Mouse (Mus musculus) G1E (cell line): ENCODE data around the gene Syna.

Experiments used
- GATA2 ChIP-seq: IDR thresholded peaks from 2 replicates; pipeline ENCODE4 v1.6.1; 2012; ENCODE audit warnings: low read depth, low read length, inconsistent platforms, borderline replicate concordance
- TAL1 ChIP-seq: conservative IDR thresholded peaks from 2 replicates; pipeline ENCODE4 v1.6.1; 2012; ENCODE audit warnings: low read depth, low read length, inconsistent platforms, mixed read lengths

GRCm38 (mm10) chr5:134564272-134564671, 4.3 kb upstream of the Syna start:
- TF ChIP-seq GATA2, result no peak
- TF ChIP-seq TAL1, result no peak
